Mouse (Mus musculus): Measurements from ENCODE around the gene Dixdc1. TPM values are rescaled to one million over a fixed set of nuclear protein-coding genes. Genes with fewer than 3 reads are reported as not detected.

Dixdc1 gene
- total and polyA plus RNA-seq, 3 experiments: 0.07 TPM; not detected in 2

DNA sequence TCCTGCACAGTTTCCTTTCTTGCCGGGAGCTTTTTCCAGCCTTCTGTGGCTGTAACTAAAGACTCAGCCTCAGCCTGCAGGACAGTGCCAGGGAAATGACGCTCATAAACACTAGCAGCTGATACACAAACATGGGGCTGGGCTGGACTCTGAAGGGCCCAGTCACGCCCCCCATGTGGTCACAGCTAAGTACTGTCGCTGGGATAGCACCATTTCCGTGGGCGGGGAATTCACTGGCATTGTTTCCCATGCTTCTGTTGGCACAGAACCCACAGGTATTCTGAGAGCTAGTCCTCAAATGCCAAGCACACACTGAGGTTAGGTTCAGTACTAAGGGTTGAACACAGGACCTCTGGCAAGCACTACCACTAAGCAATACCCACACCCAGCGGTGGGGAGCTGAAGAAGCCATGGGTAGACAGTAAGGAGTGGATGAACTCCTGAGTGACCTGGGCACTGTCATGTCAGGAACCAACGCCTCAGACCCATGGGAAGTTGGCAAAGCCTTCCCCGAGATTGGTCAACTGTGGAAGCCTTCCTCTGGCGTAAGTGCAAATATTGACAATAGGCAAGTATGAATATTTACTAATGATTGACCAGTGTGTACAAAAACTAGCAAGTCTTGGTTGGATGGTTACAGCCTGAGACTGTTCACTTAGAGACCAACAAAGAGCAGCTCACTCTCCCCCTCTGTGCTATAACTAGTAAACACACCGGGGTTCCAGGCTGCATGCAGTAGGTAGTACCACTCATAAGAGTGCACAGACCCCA, 38.2 kb downstream of the Dixdc1 start:
- H3K27ac ChIP-seq (ENCODE audit: control insufficient read depth, low read depth, low read length): no peak overlapping the region
- H3K4me3 ChIP-seq (ENCODE audit: control insufficient read depth in 1 of 2, insufficient read depth in 1 of 2, low read depth in 2 of 2, low read length in 2 of 2): no peak overlapping the region
- peaks cover 2 to 13% of the 10 kb centered on the region in 2 experiments; a peak in 3 of 4 replicates for H3K27me3 ChIP-seq (ENCODE audit: control insufficient read depth in 1 of 2, insufficient read depth in 2 of 2, low read length in 2 of 2)
- DNase-seq (ENCODE audit: low read depth, low spot score): no peak
- H3K4me1 ChIP-seq (ENCODE audit: control insufficient read depth in 1 of 2, insufficient read depth in 2 of 2, low read length in 2 of 2): no peaks in the 10 kb centered on the region
- H3K9me3 ChIP-seq (replicated peaks; ENCODE audit: insufficient read depth, low read length): no peaks in the 10 kb centered on the region
- TF ChIP-seq ETS1 (IDR thresholded peaks at IDR 0.05; ENCODE audit: low read depth, low read length): no peak
- no peak for TF ChIP-seq TAL1 (IDR thresholded peaks at IDR 0.05; ENCODE audit: low read length)
- TF ChIP-seq USF2 (IDR thresholded peaks at IDR 0.05; ENCODE audit: borderline replicate concordance in 1 of 2, insufficient read depth in 1 of 2, low read depth in 1 of 2, low read length in 2 of 2): no peak
- TF ChIP-seq HCFC1 (IDR thresholded peaks at IDR 0.05; ENCODE audit: low read depth, low read length): no peak
- no peak for TF ChIP-seq NELFE (IDR thresholded peaks at IDR 0.05; ENCODE audit: low read depth, low read length)
- TF ChIP-seq ELF1 (IDR thresholded peaks at IDR 0.05; ENCODE audit: low read depth, low read length): no peak
- no peak for TF ChIP-seq TBP (IDR thresholded peaks at IDR 0.05; ENCODE audit: low read depth, low read length)
- no peak for TF ChIP-seq RAD21 (IDR thresholded peaks at IDR 0.05; ENCODE audit: low read depth, low read length)
- no peaks in the 10 kb centered on the region for H3K36me3 ChIP-seq (ENCODE audit: control insufficient read depth in 1 of 2, insufficient read depth in 2 of 2, low read length in 2 of 2)
- H3K79me2 ChIP-seq (ENCODE audit: control insufficient read depth, insufficient read depth, low read length, poor library complexity): no peaks in the 10 kb centered on the region
- H3K9ac ChIP-seq (ENCODE audit: control insufficient read depth, low read depth, low read length, poor library complexity, severe bottlenecking): no peak overlapping the region

DNA sequence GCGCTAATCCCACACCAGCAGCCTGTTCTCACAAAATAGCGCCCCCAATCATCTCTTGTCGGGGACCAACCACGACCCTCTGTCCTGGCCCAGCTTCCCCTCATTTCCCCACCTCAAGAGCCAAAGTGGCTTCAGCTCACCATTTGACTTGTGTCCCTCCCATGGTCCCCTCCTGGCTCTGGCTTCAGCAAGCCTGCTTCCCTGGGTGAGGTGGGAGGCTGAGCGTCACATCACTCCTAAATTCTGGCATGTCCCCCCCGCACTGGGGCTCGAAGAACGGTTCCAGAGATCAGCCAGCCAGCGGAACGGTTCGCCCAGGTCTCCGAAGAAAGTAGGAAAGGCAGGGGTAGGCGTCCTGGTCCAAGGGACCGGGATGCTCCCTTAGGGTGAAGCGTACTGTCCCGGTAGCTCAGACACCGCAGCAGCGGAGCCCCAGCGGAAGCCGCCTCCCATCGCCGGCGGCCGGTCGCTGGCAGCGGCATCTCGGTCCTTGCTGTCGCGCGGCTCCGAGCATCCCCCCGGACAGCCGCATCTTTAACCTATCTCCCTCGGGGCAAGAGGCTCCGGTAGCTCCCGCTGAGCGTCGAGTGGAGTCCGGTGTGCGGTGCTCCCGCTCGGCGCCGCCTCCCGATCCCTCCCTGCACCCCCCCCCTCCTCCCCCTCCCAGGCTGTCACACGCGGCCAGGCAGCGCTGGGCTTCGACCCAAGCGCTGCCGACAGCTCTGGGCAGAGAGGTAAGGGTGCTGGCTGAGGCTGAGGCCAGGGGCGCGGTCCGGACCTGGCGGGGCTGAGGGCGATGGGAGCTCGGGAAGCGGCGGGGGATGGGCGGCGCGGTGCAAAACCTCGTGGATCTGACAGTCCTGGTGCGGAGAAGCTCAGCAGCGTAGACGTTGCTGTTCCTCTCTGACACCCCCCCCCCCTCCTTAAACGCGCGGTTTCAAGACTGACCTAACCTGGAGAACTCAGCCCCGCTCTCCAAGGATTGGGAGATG, 40.6 kb downstream of the Dixdc1 start:
- no peak overlapping the region for H3K4me3 ChIP-seq (ENCODE audit: control insufficient read depth in 1 of 2, insufficient read depth in 1 of 2, low read depth in 2 of 2, low read length in 2 of 2)

More for the DNA sequence above, 40.6 kb downstream of the Dixdc1 start:
- DNase-seq (ENCODE audit: low read depth, low spot score): no peak
- no peak for TF ChIP-seq SMC3 (IDR thresholded peaks at IDR 0.05; ENCODE audit: low read depth, low read length)
- TF ChIP-seq USF1 (IDR thresholded peaks at IDR 0.05; ENCODE audit: low read depth, low read length): no peak
- TF ChIP-seq MAX (IDR thresholded peaks at IDR 0.05; ENCODE audit: low read length): no peak
- TF ChIP-seq TBP (IDR thresholded peaks at IDR 0.05; ENCODE audit: low read depth, low read length): no peak
- TF ChIP-seq GABPA (IDR thresholded peaks at IDR 0.05; ENCODE audit: low read depth, low read length): no peak
- TF ChIP-seq POLR2AphosphoS5 (IDR thresholded peaks at IDR 0.05; ENCODE audit: borderline replicate concordance, low read depth, low read length): no peak
- no peak for TF ChIP-seq MYC (IDR thresholded peaks at IDR 0.05; ENCODE audit: low read depth, low read length)
- no peak for TF ChIP-seq UBTF (IDR thresholded peaks at IDR 0.05; ENCODE audit: borderline replicate concordance, insufficient read depth, low read depth, low read length)
- Histone ChIP-seq H3K36me3 (ENCODE audit: control insufficient read depth in 1 of 2, insufficient read depth in 2 of 2, low read length in 2 of 2) (no peaks in the 10 kb centered on the region), H3K27ac (ENCODE audit: control insufficient read depth, low read depth, low read length) (no peak overlapping the region), H3K9me3 (replicated peaks; ENCODE audit: insufficient read depth, low read length) (no peaks in the 10 kb centered on the region), H3K9ac (ENCODE audit: control insufficient read depth, low read depth, low read length, poor library complexity, severe bottlenecking) (no peak overlapping the region), H3K79me2 (ENCODE audit: control insufficient read depth, insufficient read depth, low read length, poor library complexity) (no peaks in the 10 kb centered on the region), H3K27me3 (ENCODE audit: control insufficient read depth in 1 of 2, insufficient read depth in 2 of 2, low read length in 2 of 2) (peaks cover 16 to 17% of the 10 kb centered on the region in 2 experiments), H3K4me1 (ENCODE audit: control insufficient read depth in 1 of 2, insufficient read depth in 2 of 2, low read length in 2 of 2) (no peaks in the 10 kb centered on the region)
